Mouse (Mus musculus) kidney, postnatal 4 days (tissue): ENCODE measurements around the gene Ddx1.
A peak's percentile ranks its signal among the peaks of the same experiment; 100 is the strongest.
"Not testable (repeated sequence)": the region's sequence is repeated elsewhere in the genome, so short reads cannot be mapped to it uniquely, and the experiment has no call there.

Experiments
- DNase-seq, 2 experiments: peaks; one replicate each; pipeline ENCODE4 v3.0.0; 2021; ENCODE audit warnings: mixed read lengths in 2 of 2

The Ddx1 gene

DNA sequence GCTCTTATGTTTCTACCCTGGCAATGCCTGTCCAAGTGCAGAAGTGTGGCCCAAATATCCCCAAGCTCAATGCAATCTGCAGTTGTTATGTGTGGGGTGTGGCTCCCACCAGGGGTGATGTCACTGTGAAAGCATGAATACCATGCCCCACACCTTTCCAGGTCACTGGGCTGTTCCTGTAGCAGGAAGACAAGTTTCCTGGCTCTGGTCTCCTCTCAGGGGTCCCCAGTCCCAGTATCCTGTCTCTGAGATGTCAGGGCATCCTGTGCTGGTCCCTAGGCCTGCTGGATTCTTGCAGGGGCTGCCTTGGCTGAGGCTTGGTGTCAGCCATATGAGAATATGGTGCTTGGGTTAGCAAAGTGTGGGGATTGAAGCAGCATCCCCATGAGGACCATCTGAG is 46.7 kb downstream of the Ddx1 start:
- DNase-seq = no peak

DNA sequence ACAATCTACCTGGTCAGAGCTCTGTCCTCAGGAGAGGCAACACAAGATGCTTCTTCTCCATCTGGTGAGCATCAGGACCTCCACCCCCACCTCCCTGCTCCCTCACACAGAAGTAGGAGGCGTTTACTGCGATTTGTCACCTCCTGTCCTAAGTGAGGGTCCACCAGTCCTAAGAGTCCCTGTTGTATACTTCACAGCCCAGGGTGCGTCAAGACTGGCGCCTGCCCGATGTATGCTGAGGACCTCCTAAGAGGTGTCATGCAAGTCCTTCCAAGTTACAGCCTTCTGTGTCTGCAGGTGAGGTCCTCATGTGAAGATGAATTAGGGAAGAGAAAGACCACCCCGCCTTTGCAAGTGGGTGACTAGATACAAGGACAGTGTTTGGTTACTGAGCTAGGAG is 48.4 kb downstream of the Ddx1 start:
- no peak for DNase-seq

DNA sequence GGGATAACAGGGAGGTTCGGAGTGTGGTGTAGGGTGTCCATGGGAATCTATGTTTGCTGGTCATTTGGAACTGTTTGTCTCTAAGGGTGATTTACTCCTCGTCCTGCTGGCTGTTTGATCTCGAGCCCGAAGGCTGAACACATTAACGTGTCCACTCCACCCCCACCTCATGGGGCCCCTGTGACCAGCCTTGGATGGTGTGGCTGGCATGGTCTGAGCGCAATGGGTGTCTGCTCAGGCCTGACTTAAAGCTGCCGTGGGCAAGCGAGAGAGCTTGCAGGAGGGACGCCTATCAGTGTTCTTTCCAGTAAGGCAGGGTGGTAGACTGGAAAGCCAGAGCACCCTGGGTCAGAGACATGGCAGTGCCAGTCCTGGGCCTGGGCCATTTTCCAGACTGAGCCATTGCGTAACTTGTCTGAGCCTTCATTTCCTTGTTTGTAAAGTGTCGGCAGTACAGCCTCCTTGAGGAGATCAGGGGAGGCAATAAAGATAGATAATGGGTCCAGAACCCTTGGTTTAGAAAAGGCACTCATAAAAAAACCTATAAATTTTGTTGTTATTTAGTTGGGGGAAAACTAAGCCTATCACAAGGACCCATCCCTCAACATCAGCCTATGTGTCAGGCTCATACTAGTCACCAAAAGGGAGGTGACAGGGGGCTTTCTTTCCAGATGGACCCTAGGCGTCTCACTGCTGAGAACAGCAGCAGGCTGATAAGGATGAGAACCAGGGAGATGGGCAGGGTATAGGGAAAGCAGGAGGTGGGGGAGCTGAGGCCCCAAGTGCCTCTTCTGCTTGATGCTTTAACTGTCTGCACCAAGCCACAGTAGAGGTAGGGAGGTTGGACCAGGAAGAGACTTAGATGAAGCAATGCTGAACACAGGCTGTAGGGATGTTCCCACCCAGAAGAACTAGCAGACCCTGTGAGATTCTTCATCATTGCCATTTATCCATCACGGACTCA is 49.4 kb downstream of the Ddx1 start:
- peak in 1 of 2 experiments; percentile 62 for DNase-seq

DNA sequence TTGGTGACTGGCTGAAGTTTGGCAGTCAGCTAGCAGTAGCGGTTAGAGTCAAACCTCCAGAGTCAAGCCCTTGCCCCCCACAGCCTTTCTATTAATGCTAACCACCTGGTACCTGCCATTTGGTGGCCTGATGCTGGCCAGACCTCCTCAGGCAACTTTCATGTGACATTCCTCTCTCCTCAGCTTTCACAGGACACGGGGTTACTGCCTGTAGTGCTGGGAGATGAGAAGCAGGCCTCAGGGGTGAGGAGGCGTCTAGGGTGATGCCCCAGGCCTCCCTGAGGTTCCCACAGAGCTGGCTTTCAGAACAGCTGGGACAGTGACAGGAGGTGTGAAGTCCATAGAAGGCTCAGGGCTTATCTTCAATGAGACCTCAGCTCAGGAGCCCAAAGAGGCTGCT is 50.9 kb downstream of the Ddx1 start:
- DNase-seq = no peak

DNA sequence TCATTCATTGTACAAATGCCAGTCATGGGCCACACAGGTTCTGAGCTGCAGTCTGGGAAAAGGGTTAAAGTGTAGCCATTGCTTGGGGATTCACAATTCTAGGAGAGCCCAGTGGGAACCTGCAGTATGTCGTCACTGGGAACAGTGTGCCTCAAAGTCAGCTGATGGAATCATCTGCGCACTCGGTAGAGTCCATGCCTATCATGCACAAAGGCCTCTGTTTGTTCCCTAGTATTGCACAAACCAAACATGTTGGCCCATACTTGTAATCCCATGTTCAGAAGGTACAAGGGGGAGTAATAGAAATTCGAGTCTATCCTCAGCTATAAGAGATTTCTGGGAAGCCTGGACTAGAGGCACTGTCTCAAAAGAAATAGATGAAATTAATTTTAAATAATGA is 52.9 kb downstream of the Ddx1 start:
- DNase-seq = no peak

DNA sequence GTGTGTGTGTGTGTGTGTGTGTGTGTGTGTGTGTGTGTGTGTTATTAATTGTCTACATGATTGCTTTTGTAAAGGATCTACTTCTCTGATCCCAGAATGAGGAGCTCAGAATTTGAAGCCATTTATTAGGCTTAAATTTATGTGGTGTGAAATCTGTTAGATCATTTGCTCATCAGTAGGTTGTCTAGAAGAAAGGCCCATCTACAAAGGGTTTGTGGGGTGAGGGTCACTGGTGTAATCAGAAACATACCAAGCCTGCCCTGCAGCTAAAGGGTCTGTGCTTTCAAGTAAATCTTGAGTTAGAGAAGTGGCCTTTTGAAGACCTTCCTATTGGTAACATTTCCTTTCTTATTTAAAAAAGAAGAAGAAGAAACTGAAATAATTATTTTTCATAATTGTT is 53.5 kb downstream of the Ddx1 start:
- no peak for DNase-seq

DNA sequence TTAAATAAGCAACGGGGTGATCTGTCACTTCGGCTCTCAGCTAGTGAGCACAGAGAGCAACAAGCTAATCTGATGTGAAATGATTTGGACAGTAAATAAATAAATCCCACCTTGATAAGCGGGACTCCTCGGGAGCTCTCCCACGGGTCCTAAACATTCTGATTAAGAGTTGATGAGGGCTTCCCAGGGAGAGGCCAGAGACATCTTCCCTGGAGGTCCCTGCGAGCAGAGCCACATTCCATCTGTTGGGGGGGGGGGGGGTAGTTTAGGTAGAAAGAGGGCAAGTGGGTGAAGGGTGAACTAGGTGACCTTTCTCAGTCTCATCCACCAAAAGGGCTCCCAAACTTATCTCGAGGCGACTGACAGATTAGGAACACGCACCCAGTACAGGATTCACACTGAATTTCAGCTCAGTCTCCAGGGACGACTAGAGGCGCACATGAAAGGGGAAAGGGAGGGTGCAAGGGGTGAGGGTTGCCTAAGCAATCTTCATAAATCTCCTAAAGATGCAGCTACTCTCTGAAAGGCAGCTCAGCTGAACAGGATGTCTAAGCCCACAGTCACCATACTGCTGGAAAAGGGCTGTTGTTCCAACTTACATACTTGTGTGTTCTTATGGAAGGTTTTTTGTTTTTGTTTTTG is 60.8 kb downstream of the Ddx1 start:
- DNase-seq = no peak

DNA sequence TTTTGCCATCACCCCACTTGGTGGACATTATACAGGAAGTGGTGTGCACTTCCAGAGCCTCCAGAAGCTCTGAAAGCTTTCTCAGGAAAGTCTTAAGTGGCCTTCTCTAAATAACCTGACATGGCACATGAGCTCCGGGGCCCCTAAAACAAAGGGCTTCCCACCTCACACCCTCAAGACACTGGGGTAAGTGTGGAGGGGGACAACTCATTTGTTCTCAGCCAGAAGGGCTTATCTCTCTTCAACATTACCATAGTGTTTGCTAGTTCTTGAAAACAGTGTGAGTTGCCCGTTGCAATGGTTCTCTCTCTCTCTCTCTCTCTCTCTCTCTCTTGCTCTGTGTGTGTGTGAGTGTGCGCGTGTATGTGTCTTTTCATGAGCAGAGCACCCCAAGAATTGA is 62.8 kb downstream of the Ddx1 start:
- DNase-seq = no peak

DNA sequence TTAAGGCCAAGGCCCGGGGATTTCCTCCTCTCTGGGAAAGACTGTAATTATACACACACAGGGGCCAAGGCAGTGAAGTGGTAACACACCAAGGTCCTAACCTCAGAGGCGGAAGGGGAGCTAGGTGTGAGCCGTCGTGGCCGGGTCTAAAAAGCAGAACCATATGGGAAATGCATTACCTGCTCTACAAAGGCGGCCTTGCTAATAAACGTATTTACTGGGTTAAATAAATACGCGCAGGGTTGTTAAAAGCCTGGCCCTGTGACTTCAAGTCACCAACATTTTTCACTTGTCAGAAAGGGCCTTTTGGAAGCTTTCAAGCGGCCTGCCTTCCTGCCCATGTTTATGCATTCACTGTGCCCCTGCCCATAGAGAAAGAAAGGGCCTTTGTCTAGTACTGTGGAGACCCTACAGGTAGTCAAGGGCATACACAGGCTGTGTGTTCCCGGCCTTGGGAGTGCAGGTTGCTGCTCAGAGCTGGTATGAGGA is 64.1 kb downstream of the Ddx1 start:
- DNase-seq = peak in 1 of 2 experiments; percentile 45

DNA sequence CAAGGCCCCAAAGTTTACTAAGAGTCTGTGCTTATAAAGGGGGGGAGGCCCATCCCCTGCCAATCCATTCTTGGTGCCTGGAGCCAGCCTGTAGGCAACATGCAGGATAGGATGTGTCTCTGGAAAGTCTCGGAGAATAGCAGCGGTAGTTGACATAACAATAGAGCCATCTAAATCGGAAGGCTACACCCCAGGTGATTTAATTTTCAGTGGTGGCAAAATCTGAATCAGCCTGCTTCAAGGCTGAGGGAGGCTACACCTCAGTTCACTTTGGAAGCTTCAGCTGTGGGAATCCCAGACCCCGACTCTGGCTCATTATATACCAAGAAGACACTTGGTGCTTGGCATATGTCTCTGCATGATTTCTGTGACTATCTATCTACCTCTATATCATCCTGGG is 64.9 kb downstream of the Ddx1 start:
- DNase-seq = not testable (repeated sequence)

DNA sequence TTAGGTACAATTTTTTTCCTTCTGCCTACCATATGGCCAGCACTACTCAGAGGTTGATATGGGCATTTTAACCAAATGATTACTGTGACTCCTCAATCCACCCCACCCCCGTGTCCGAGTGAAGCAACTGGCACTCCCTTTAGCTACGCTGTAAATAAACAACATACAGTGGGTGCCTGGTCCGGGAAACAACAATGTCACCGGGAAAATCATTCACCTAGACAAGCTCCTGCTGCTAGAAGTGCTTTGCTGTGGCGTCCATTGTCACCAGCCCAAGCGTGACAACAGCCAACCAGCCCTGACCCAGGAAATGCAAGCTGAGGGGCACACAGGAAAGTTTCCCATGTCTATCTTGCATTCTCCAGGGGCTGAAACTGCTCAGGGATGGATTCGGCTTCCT is 66.8 kb downstream of the Ddx1 start:
- peak; percentile 40 to 63 for DNase-seq

DNA sequence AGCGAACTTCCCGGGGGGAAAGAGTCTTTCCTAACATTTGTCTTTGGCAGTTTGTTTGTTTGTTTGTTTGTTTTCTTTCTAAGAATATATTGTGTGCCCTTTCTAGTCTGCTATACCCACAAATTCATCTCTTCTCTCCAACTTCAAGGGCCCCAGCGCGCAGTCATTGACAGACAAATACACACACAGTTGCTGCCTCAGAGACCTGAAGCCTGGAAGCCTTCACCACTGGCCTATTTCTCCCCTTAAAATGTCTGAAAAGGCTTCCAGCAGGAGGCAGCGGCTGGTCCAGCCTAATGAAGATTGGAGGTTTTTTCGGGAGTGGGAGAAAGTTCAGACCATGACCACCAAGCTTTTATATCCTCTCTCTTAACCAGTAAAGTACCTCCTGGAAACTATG is 67.3 kb downstream of the Ddx1 start:
- DNase-seq = no peak

DNA sequence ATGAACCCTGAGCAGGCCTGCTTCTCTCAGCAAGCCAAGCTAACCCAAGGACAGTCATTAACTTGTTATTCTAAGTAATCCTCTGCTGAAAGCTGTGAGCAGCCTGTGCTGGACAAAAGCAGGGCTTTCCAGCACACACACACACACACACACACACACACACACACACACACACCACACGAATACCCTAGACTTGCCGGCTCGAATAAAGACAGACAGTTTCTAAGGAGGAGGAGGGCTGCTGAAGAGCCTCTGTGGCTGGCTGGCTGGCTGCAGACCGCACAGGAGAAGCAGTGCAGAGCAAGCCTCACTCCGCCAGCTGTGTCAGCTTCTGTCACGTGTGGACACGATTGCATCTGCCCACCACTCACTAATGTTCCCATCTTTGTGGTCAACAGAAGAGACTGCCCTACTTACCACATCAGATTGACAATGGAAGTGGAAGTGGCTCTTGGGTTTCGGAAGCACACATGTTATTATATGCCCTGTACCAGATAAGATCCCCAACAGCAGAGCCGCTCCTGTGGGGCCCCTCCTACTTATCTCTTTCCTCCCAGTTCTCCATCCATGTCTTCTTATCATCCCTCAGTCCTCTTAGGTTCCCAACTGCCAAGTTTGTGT is 68.2 kb downstream of the Ddx1 start:
- DNase-seq = peak; percentile 54 to 68

DNA sequence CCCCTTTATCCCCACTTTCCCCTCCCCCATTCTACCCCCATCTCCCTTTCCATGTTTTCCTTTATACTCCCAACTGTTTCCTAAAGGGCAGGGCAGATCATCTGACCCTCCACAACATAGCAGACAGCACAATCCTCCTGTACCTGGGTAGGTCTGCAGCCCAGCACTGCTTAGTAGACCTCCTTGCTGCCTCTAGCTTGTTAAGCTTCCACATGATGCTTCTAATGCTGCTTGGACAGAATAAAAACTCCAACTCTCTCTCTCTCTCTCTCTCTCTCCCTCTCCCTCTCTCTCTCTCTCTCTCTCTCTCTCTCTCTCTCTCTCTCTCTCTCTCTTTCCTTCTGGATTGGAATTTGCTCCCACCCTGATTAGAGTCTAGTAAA is 68.7 kb downstream of the Ddx1 start:
- no peak for DNase-seq

DNA sequence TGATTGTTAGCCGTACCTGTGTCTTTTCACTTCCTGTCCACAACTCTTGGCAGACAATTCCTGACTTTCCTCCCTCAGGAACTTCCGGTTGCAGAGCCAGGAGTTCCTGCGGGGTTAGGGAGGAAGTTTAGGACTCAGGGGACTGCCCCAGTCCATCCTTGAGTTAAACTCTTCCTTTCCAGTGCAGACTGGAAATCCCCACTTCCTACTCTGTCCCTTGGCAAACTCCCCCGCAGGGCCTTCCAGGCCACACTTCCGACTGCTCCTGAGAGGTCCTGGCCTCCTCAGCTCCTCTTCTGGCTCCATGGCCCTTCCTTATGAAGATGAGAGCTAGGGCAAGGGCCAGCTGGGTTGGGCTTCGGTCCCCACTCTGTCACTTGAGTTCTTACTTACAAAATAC is 71.4 kb downstream of the Ddx1 start:
- peak in 1 of 2 experiments; percentile 51 for DNase-seq

DNA sequence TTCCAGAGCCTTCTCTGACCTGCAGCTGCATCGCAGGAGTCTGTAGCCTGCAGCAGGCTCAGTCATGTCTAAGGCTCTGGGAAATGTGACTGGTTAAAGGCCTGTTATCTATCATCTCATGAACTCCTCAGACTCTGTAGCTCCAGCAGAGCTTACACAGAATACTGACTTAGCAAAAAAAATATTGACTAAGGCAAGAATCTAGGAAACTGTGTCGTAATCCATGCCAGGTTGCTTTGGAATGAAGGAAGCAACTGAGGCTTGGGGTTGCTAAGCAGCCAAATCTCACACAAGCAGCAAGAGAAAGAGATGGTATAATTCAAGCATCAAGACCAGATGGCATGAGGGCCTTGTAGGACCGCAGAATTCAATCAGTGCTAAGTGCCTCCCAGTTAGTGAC is 72.1 kb downstream of the Ddx1 start:
- no peak for DNase-seq

DNA sequence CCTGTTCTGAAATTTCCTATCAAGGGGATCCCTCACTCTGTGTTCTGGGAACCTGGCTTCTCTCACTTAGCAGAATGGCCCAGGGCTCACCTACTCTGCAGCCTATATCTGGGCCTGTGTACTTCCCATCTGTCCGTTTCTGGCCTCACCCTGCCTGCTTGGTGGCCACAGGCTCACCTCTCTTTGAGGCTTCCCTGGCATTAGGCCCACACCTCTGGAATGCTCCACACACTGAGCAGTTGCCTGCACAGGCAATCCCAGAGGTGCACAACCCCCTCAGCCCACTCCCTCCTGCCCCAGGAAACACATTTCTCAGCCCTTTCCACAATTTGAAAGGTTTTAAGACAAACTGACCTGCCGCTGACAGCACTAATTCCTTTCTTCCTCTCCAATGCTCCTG is 72.9 kb downstream of the Ddx1 start:
- DNase-seq = peak; percentile 43 to 59

DNA sequence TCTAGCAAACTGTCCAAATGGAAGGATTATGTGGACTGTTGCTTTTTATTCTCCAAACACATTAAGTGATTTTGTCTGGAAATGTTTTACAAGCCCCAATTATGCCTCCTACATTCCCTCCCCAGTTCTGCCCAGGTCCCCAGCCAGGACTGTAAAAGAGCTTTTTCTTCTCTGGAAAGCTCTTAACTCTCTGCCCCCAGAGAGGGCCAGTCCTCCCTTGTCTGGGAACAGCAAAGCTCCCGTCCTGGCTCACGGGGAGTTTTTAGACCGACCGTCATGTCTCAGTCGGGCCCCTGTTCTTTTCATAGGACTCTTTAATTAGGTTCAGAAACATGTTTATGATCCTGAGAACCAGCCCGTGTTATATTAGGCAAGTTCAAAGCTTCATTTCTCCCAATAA is 75.0 kb downstream of the Ddx1 start:
- no peak for DNase-seq

DNA sequence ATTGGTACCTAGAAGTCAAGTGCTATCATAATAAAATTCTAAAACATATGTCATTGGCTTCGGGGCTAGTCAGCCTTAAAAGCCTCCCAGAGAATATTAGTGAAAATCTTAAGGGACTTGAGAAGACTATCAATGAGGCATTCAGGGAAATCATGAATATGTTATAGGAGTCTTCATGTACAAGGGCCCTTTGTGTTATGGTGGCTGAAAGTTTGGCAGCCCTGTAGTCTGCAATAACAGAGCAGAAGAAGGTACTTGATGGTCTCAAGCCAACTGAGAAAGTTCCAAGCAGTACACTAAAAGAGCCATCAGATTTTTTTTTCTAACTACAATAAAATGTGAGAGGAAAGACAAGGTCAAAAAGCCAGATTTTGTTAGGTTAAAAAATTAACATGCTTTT is 80.9 kb downstream of the Ddx1 start:
- no peak for DNase-seq

DNA sequence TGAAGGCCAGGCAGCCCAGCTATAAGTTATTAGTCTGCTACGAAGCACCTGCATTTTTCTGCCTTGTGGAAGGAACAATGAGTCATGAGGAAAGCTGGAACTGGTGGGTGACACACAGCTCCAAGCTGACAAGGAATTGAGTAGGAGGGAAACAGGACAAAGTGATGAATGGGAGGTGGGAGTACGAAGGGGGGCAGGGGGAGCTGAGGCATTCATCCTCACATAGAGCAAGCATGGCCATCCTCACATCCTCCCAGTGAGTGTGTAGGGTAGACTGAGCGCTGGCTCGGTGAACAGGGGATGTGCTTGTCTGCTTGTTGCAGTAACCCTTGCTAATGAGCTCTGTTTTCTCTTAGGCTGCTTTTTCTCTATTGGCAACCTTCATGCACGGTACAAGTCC is 81.9 kb downstream of the Ddx1 start:
- no peak for DNase-seq
